Mouse (Mus musculus) kidney, embryonic 15.5 days (tissue): ENCODE results near the gene Cybc1. TPM values are rescaled to one million over a fixed set of nuclear protein-coding genes. Genes with fewer than 3 reads are reported as not detected.

ENCODE experiments used
- ATAC-seq: fragments of 200-750 bp; cut with Nextera tagmentation; replicated peaks from 2 replicates; pipeline ENCODE4 v1.8.0; 2017; ENCODE audit warnings: moderate TSS enrichment; ENCODE audit not compliant: low FRiP score
- H3K27ac ChIP-seq: fragments of 300-500 bp; sonication (generic); 2 replicates; pipeline ENCODE4 v1.5.1; 2015; ENCODE audit warnings: mild to moderate bottlenecking, inconsistent platforms
- H3K27me3 ChIP-seq: fragments of 300-500 bp; sonication (generic); 2 replicates; pipeline ENCODE4 v1.6.1; 2015; ENCODE audit warnings: inconsistent platforms
- H3K36me3 ChIP-seq: fragments of 300-500 bp; sonication (generic); 2 replicates; pipeline ENCODE4 v1.6.1; 2015; ENCODE audit warnings: inconsistent platforms
- H3K4me1 ChIP-seq: fragments of 300-500 bp; sonication (generic); 2 replicates; pipeline ENCODE4 v1.6.1; 2015; ENCODE audit warnings: inconsistent platforms
- H3K4me2 ChIP-seq: fragments of 300-500 bp; sonication (generic); 2 replicates; pipeline ENCODE4 v1.6.1; 2015; ENCODE audit warnings: moderate library complexity, mild to moderate bottlenecking, inconsistent platforms
- H3K4me3 ChIP-seq: fragments of 300-500 bp; sonication (generic); replicated peaks from 2 replicates; pipeline ENCODE4 v1.5.1; 2015; ENCODE audit warnings: mild to moderate bottlenecking, inconsistent platforms
- H3K9ac ChIP-seq: fragments of 300-500 bp; sonication (generic); 2 replicates; pipeline ENCODE4 v1.6.1; 2015; ENCODE audit warnings: mild to moderate bottlenecking, inconsistent platforms
- H3K9me3 ChIP-seq: fragments of 300-500 bp; sonication (generic); replicated peaks from 2 replicates; pipeline ENCODE4 v1.6.1; 2016; ENCODE audit warnings: inconsistent platforms
- WGBS: fragments of 180-500 bp; shearing (Covaris S2); methylation state at CpG from one replicate; pipeline ENCODE4 v1.1.7; 2015; ENCODE audit warnings: mixed read lengths; 5-methylcytosine and 5-hydroxymethylcytosine counted together
- polyA plus RNA-seq: library from polyadenylated mRNA; unstranded; fragments of >200 nt; fragmentation: Nextera tagmentation; extraction: Ambion mirVana; gene quantifications from 2 replicates; pipeline ENCODE4 v1.2.1, GENCODE M21; 2015

Gene Cybc1
- polyA plus RNA-seq: 32.6 and 34.4 TPM in 2 replicates

GRCm38 (mm10) chr11:121229018-121229439, at the start of gene Cybc1:
Cybc1 (minus strand) TSS chr11:121229322.
- peak within 1 kb of the TSS; percentile 70 for H3K9ac ChIP-seq
- under 1% methylated on average over 23 of the region's 23 CpGs for WGBS
- H3K4me2 ChIP-seq: peak within 1 kb of the TSS; percentile 78
- H3K27me3 ChIP-seq: no peaks in the 10 kb centered on the region
- no peaks in the 10 kb centered on the region for H3K9me3 ChIP-seq
- peaks cover 21% of the 10 kb centered on the region for H3K4me1 ChIP-seq
- ATAC-seq: peak; percentile 93
- peak within 1 kb of the TSS; percentile 89 for H3K27ac ChIP-seq
- H3K4me3 ChIP-seq: peak within 1 kb of the TSS; percentile 76
- peaks cover 36% of the 10 kb centered on the region for H3K36me3 ChIP-seq

- no peaks in the 10 kb centered on the region for H3K9me3 ChIP-seq
- ATAC-seq: no peak
- H3K9ac ChIP-seq: no peak overlapping the region
- H3K27me3 ChIP-seq: no peaks in the 10 kb centered on the region
- no peak overlapping the region for H3K27ac ChIP-seq
- WGBS: 87% methylated on average over 3 of the region's 3 CpGs
- H3K4me2 ChIP-seq: no peak overlapping the region
- H3K4me3 ChIP-seq: no peak overlapping the region
- peaks cover 24% of the 10 kb centered on the region for H3K36me3 ChIP-seq
- no peaks in the 10 kb centered on the region for H3K4me1 ChIP-seq
These were observed 48.9 kb upstream of the Cybc1 start for GRCm38 (mm10) chr11:121278011-121278410.

- H3K27me3 ChIP-seq: no peaks in the 10 kb centered on the region
- WGBS: 89% methylated on average over 8 of the region's 8 CpGs
- H3K9me3 ChIP-seq: no peaks in the 10 kb centered on the region
- H3K4me2 ChIP-seq: no peak overlapping the region
- no peaks in the 10 kb centered on the region for H3K4me1 ChIP-seq
- no peak for ATAC-seq
- H3K27ac ChIP-seq: no peak overlapping the region
- no peak overlapping the region for H3K4me3 ChIP-seq
- no peak overlapping the region for H3K9ac ChIP-seq
- H3K36me3 ChIP-seq: peaks cover 29% of the 10 kb centered on the region
These were observed 48.4 kb upstream of the Cybc1 start for GRCm38 (mm10) chr11:121277516-121277915.

DNA sequence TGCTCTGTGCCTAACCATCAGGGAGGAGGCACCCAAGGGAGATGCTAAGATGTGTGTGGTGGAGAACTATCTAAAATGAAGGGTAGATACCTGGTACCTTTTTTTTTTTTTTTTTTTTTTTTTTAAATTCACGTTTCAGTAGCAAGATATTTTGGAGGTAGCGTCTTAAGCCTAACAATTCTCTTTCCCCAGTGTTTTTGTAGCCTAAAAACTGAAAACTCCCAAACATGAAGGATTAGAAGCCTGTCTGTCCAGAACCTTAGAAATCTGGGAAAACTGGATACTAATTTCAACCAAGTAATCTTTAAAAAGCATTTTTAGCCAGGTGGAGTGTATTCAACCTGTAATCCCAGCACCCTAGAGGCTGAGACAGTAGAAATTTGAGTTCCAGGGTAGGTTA, 32.0 kb upstream of the Cybc1 start:
- H3K27me3 ChIP-seq: no peaks in the 10 kb centered on the region
- H3K36me3 ChIP-seq: peaks cover 43% of the 10 kb centered on the region
- no peaks in the 10 kb centered on the region for H3K9me3 ChIP-seq
- H3K9ac ChIP-seq: peak overlapping the region; percentile 98
- peaks cover 28% of the 10 kb centered on the region for H3K4me1 ChIP-seq
- H3K4me2 ChIP-seq: peak overlapping the region; percentile 79
- 37% methylated on average over 2 of the region's 2 CpGs for WGBS
- H3K4me3 ChIP-seq: peak overlapping the region; percentile 100
- ATAC-seq: no peak
- H3K27ac ChIP-seq: peak overlapping the region; percentile 77; the same call in 1 of the 2 replicates

DNA sequence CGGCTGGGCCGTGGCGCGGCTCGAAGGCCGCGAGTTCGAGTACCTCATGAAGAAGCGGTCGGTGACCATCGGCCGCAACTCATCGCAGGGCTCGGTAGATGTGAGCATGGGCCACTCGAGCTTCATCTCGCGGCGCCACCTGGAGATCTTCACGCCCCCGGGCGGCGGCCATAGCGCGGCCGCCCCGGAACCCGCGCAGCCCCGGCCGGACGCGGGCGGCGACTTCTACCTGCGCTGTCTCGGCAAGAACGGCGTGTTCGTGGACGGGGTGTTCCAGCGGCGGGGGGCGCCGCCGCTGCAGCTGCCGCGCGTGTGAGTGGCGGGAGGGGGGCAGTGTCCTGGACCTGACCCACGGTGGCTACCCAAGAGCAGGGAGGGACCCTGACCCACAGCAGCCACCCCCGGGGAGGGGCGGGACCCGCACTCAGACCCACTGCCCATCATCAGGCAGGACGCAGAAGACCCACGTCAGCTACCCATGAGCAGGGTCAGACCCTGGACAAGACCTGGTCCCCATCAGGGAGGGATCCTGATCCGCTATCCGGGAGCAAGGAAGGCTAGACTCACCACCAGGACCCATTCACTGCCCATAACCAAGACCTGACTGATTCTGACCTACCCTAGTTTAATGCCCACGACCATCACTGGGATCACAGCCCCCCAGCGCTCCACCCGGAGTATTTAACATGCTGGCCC, 31.2 kb upstream of the Cybc1 start:
- Histone ChIP-seq H3K9me3 (no peaks in the 10 kb centered on the region), H3K27ac (peak overlapping the region; percentile 77), H3K36me3 (peaks cover 47% of the 10 kb centered on the region), H3K4me1 (peaks cover 28% of the 10 kb centered on the region), H3K27me3 (no peaks in the 10 kb centered on the region), H3K4me3 (peak overlapping the region; percentile 100), H3K4me2 (peak overlapping the region; percentile 79), H3K9ac (peak overlapping the region; percentile 98)
- WGBS: under 1% methylated on average over 59 of the region's 60 CpGs
- peak; percentile 41; the same call in 1 of the 2 replicates for ATAC-seq

GRCm38 (mm10) chr11:121259160-121260100, 30.3 kb upstream of the Cybc1 start, which contains the start of gene Foxk2:
Foxk2 (plus strand) TSS chr11:121259990.
- H3K27ac ChIP-seq: peak within 1 kb of the TSS; percentile 89
- ATAC-seq: peak; percentile 99
- H3K27me3 ChIP-seq: no peaks in the 10 kb centered on the region
- H3K9ac ChIP-seq: peak within 1 kb of the TSS; percentile 98
- H3K4me2 ChIP-seq: peak within 1 kb of the TSS; percentile 79
- H3K4me3 ChIP-seq: peak within 1 kb of the TSS; percentile 100
- no peaks in the 10 kb centered on the region for H3K9me3 ChIP-seq
- WGBS: under 1% methylated on average over 73 of the region's 91 CpGs
- peaks cover 49% of the 10 kb centered on the region for H3K36me3 ChIP-seq
- peaks cover 28% of the 10 kb centered on the region for H3K4me1 ChIP-seq

DNA sequence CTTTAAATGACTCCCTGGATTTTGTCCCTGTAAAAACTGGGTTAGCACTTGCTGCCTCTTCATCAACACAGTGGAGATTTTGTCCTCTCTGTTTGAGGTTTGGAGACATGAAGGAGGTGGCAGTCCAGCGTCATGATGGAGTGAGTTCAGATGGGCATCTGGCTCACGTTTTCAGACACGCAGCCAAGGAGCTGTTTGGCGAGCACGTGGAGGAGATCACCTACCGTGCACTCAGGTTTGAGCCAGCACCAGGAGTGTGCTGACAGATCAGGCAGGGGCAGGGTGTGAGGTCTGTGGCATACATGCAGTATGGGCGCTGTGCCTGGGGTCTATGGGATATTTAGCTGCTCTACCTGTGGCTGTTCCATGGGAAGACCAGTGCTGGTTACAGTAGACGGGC, 21.1 kb upstream of the Cybc1 start:
- no peak overlapping the region for H3K27ac ChIP-seq
- no peak overlapping the region for H3K9ac ChIP-seq
- no peak for ATAC-seq
- no peaks in the 10 kb centered on the region for H3K9me3 ChIP-seq
- no peaks in the 10 kb centered on the region for H3K27me3 ChIP-seq
- H3K4me2 ChIP-seq: no peak overlapping the region
- WGBS: 88% methylated on average over 8 of the region's 8 CpGs
- no peak overlapping the region for H3K4me3 ChIP-seq
- no peaks in the 10 kb centered on the region for H3K4me1 ChIP-seq
- peaks cover 99% of the 10 kb centered on the region for H3K36me3 ChIP-seq

GRCm38 (mm10) chr11:121239669-121240068, 10.5 kb upstream of the Cybc1 start:
- Histone ChIP-seq H3K9ac (no peak overlapping the region), H3K4me2 (no peak overlapping the region), H3K27ac (no peak overlapping the region), H3K36me3 (peaks cover 59% of the 10 kb centered on the region), H3K9me3 (no peaks in the 10 kb centered on the region), H3K4me3 (no peak overlapping the region), H3K27me3 (no peaks in the 10 kb centered on the region), H3K4me1 (peaks cover 25% of the 10 kb centered on the region)
- WGBS: 92% methylated on average over 2 of the region's 2 CpGs
- ATAC-seq: no peak

- no peaks in the 10 kb centered on the region for H3K9me3 ChIP-seq
- peak overlapping the region; percentile 77 for H3K9ac ChIP-seq
- peaks cover 25% of the 10 kb centered on the region for H3K4me1 ChIP-seq
- H3K27ac ChIP-seq: peak overlapping the region; percentile 100
- H3K4me3 ChIP-seq: peak overlapping the region; percentile 83
- ATAC-seq: no peak
- WGBS: 3% methylated on average over 28 of the region's 28 CpGs
- H3K27me3 ChIP-seq: no peaks in the 10 kb centered on the region
- peak overlapping the region; percentile 58 for H3K4me2 ChIP-seq
- H3K36me3 ChIP-seq: peaks cover 39% of the 10 kb centered on the region
These were observed 8.4 kb upstream of the Cybc1 start for GRCm38 (mm10) chr11:121237345-121238128.

DNA sequence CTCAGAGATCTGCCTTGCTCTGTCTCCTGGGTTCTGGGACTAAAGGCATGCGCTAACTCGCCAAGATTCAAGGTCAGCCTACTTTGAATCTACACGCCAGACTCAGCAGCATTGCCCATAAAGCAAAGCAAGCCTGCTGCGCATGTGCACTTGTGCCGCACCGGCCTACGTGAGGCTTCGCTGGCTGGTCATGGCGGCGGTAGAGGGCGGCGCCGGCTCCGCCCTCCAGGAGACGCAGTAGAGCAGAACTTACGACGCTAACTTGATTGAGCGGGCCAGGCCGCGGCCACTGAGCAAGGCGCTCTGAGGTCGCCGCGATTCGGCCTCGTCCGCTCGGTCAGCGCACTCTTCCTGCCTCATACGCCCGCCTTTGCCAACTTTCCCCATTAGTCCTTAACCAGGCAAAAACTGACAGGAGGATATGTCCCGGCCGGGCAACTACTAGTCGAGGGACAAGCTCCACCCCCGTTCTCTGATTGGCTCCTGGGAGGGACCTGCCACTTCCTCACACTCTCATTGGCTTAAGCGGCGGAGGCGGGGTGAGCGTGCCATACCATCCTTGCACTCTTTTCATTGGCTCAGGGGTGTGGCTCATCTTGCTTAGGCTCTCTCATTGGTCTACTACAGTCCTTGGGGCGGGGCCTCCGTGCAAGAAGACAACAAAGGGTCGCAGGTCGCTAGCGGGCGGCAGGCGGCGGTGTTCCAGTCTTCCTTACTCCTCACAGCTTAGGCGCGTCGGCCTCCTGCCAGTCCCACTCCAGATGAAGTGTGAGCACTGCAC, 7.6 kb upstream of the Cybc1 start, which contains the start of gene Narf:
TSS of gene Narf (plus strand) at position 690 of the 781 bp plus-strand sequence.
- Histone ChIP-seq H3K4me2 (peak within 1 kb of the TSS; percentile 59), H3K36me3 (peaks cover 31% of the 10 kb centered on the region), H3K27me3 (no peaks in the 10 kb centered on the region), H3K4me1 (peaks cover 25% of the 10 kb centered on the region), H3K27ac (peak within 1 kb of the TSS; percentile 100), H3K9ac (peak within 1 kb of the TSS; percentile 77), H3K4me3 (peak within 1 kb of the TSS; percentile 83), H3K9me3 (no peaks in the 10 kb centered on the region)
- under 1% methylated on average over 50 of the region's 50 CpGs for WGBS
- peak; percentile 99 for ATAC-seq
